Mouse (Mus musculus): ENCODE results near the gene Gm3194. TPM values are rescaled to one million over a fixed set of nuclear protein-coding genes. Genes with fewer than 3 reads are reported as not detected.
"Not testable (repeated sequence)": the region's sequence is repeated elsewhere in the genome, so short reads cannot be mapped to it uniquely, and the experiment has no call there.

The Gm3194 gene
- 3.1 and 3.3 TPM in 2 replicates for polyA plus RNA-seq (2015; fragmentation: Nextera tagmentation; extraction: Ambion mirVana)

DNA sequence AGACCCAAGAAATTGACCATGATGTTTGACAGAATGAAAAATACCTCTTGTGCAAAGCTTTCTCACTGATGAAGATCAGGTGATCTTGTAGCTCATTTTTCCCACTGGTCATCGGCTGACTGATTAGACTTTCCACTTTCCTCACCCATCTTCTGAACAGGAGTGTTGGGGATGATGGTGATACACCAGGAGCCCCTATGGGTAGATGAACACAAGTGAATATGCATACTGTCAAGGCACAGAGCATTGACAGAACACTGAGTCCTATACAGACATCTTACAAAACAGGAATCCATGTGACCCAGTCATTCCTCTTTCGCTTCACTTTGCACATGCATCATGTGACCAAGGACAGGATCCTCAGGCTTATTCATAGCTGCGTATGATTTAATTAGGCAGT, at the start of gene Gm3194:
TSS of gene Gm3194 (minus strand) at position 101 of the 400 bp plus-strand sequence.
- WGBS: no CpG with 5 or more reads among the region's 3 CpGs

DNA sequence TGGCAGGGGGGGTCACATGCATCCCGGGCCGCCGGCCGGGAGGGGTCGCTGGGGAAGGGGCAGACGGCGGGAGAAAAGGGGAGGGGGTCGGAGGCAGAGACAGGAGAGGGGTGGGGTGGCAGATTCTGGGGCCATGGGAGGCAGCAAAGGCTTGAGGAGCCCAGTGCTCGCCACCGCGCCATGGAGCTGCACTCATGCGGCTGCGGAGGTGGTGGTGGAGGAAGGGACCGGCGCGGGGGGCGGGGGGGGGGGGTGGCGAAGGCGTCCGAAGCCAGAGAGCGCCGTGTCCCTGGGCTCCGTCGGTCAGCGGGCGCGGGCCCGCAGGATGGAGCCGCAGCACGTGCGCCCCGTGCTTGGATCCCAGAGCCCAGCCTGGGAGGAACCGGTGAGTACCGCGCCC, 46.1 kb upstream of the Gm3194 start, which contains the start of gene Gm3488:
TSS of gene Gm3488 (plus strand) at position 301 of the 400 bp plus-strand sequence.
- not testable (repeated sequence) for H3K4me1 ChIP-seq (ENCODE audit: control insufficient read depth, insufficient read depth, low read depth, low read length); H3K27ac ChIP-seq (ENCODE audit: low read depth, low read length); H3K9me3 ChIP-seq (ENCODE audit: control insufficient read depth, low read length); H3K4me2 ChIP-seq (ENCODE audit: low read length); ATAC-seq; H3K36me3 ChIP-seq (ENCODE audit: control insufficient read depth, insufficient read depth, low read length); H3K9ac ChIP-seq (ENCODE audit: low read depth, low read length); H3K27me3 ChIP-seq (replicated peaks; ENCODE audit: control insufficient read depth, insufficient read depth, low read length); H3K4me3 ChIP-seq (ENCODE audit: low read length)
- WGBS: no CpG with 5 or more reads among the region's 35 CpGs

More for the DNA sequence above, at the start of gene Gm3194:
- H3K27me3 ChIP-seq (replicated peaks; ENCODE audit: control insufficient read depth, insufficient read depth, low read length); H3K4me3 ChIP-seq (ENCODE audit: low read length); H3K4me2 ChIP-seq (ENCODE audit: low read length); H3K27ac ChIP-seq (ENCODE audit: low read depth, low read length); ATAC-seq; H3K4me1 ChIP-seq (ENCODE audit: control insufficient read depth, insufficient read depth, low read depth, low read length); H3K9ac ChIP-seq (ENCODE audit: low read depth, low read length); H3K36me3 ChIP-seq (ENCODE audit: control insufficient read depth, insufficient read depth, low read length); H3K9me3 ChIP-seq (ENCODE audit: control insufficient read depth, low read length): not testable (repeated sequence)

GRCm38 (mm10) chr14:5483907-5484306, 28.6 kb upstream of the Gm3194 start, which contains the start of gene Gm3187:
Gm3187 (plus strand) TSS chr14:5484207.
- H3K9me3 ChIP-seq (ENCODE audit: control insufficient read depth, low read length); H3K27ac ChIP-seq (ENCODE audit: low read depth, low read length); H3K27me3 ChIP-seq (replicated peaks; ENCODE audit: control insufficient read depth, insufficient read depth, low read length); H3K4me2 ChIP-seq (ENCODE audit: low read length); H3K36me3 ChIP-seq (ENCODE audit: control insufficient read depth, insufficient read depth, low read length); ATAC-seq; H3K4me3 ChIP-seq (ENCODE audit: low read length); H3K9ac ChIP-seq (ENCODE audit: low read depth, low read length); H3K4me1 ChIP-seq (ENCODE audit: control insufficient read depth, insufficient read depth, low read depth, low read length): not testable (repeated sequence)
- 87% methylated on average over 4 of the region's 5 CpGs for WGBS

- not testable (repeated sequence) for H3K4me2 ChIP-seq (ENCODE audit: low read length); ATAC-seq; H3K9me3 ChIP-seq (ENCODE audit: control insufficient read depth, low read length); H3K4me1 ChIP-seq (ENCODE audit: control insufficient read depth, insufficient read depth, low read depth, low read length); H3K27ac ChIP-seq (ENCODE audit: low read depth, low read length); H3K9ac ChIP-seq (ENCODE audit: low read depth, low read length); H3K36me3 ChIP-seq (ENCODE audit: control insufficient read depth, insufficient read depth, low read length); H3K4me3 ChIP-seq (ENCODE audit: low read length); H3K27me3 ChIP-seq (replicated peaks; ENCODE audit: control insufficient read depth, insufficient read depth, low read length)
- no CpG with 5 or more reads among the region's 3 CpGs for WGBS
Measured at GRCm38 (mm10) chr14:5477730-5478129, 22.5 kb upstream of the Gm3194 start, which contains the start of gene Gm8246. Gm8246 (minus strand) TSS chr14:5477830.

- peak; percentile 63 for ATAC-seq
- H3K27ac ChIP-seq (ENCODE audit: low read depth, low read length); H3K4me3 ChIP-seq (ENCODE audit: low read length); H3K4me1 ChIP-seq (ENCODE audit: control insufficient read depth, insufficient read depth, low read depth, low read length); H3K9me3 ChIP-seq (ENCODE audit: control insufficient read depth, low read length); H3K36me3 ChIP-seq (ENCODE audit: control insufficient read depth, insufficient read depth, low read length); H3K9ac ChIP-seq (ENCODE audit: low read depth, low read length); H3K27me3 ChIP-seq (replicated peaks; ENCODE audit: control insufficient read depth, insufficient read depth, low read length); H3K4me2 ChIP-seq (ENCODE audit: low read length): not testable (repeated sequence)
- WGBS: no CpG with 5 or more reads among the region's 19 CpGs
Measured at GRCm38 (mm10) chr14:5460469-5460868, 5.2 kb upstream of the Gm3194 start.

DNA sequence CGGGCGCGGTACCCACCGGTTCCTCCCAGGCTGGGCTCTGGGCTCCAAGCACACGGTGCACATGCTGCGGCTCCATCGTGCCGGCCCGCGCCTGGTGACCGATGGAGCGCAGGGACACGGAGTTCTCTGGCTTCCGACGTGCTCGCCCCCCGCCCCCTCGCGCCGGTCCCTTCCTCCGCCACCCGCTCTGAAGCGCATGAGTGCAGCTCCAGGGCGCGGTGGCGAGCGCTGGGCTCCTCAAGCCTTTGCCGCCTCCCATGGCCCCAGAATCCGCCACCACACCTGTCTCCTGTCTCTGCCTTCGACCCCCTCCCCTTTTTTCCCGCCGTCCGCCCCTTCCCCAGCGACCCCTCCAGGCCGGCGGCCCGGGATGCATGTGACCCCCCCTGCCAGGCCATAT, 66.3 kb downstream of the Gm3194 start, which contains the start of gene Gm3500:
TSS of gene Gm3500 (minus strand) at position 101 of the 400 bp plus-strand sequence.
- ATAC-seq; H3K27me3 ChIP-seq (replicated peaks; ENCODE audit: control insufficient read depth, insufficient read depth, low read length); H3K4me2 ChIP-seq (ENCODE audit: low read length); H3K4me3 ChIP-seq (ENCODE audit: low read length); H3K36me3 ChIP-seq (ENCODE audit: control insufficient read depth, insufficient read depth, low read length); H3K4me1 ChIP-seq (ENCODE audit: control insufficient read depth, insufficient read depth, low read depth, low read length); H3K9me3 ChIP-seq (ENCODE audit: control insufficient read depth, low read length); H3K9ac ChIP-seq (ENCODE audit: low read depth, low read length); H3K27ac ChIP-seq (ENCODE audit: low read depth, low read length): not testable (repeated sequence)
- no CpG with 5 or more reads among the region's 37 CpGs for WGBS

Other genes starting within 250 kb of the Gm3194 start
- gene Gm3526, start 194.9 kb downstream of the Gm3194 start, polyA plus RNA-seq (2015; fragmentation: Nextera tagmentation; extraction: Ambion mirVana): 0.13 TPM in 1 of 2 replicates, not detected in the other
- not detected in 2 replicates for gene Gm3542, start 120.5 kb downstream of the Gm3194 start, polyA plus RNA-seq (2015; fragmentation: Nextera tagmentation; extraction: Ambion mirVana)
- gene Gm3500, start 66.4 kb downstream of the Gm3194 start, polyA plus RNA-seq (2015; fragmentation: Nextera tagmentation; extraction: Ambion mirVana): 0.49 and 2.0 TPM in 2 replicates
- gene Gm8246, start 22.4 kb upstream of the Gm3194 start, polyA plus RNA-seq (2015; fragmentation: Nextera tagmentation; extraction: Ambion mirVana): not detected in 2 replicates
- not detected in 2 replicates for gene Gm3187, start 28.7 kb upstream of the Gm3194 start, polyA plus RNA-seq (2015; fragmentation: Nextera tagmentation; extraction: Ambion mirVana)
- gene Gm3488, start 46.2 kb upstream of the Gm3194 start, polyA plus RNA-seq (2015; fragmentation: Nextera tagmentation; extraction: Ambion mirVana): 17.8 and 19.4 TPM in 2 replicates
- 0.14 TPM in 1 of 2 replicates, not detected in the other for gene Gm3532, start 83.0 kb upstream of the Gm3194 start, polyA plus RNA-seq (2015; fragmentation: Nextera tagmentation; extraction: Ambion mirVana)
- not detected in 2 replicates for gene Gm8265, start 177.6 kb upstream of the Gm3194 start, polyA plus RNA-seq (2015; fragmentation: Nextera tagmentation; extraction: Ambion mirVana)
- not detected in 2 replicates for gene Gm9603, start 232.0 kb upstream of the Gm3194 start, polyA plus RNA-seq (2015; fragmentation: Nextera tagmentation; extraction: Ambion mirVana)

Data from hindbrain, embryonic 16.5 days (tissue).